Mouse (Mus musculus) erythroblast, embryonic 14.5 days (primary cell): ENCODE results near the gene Muc5b.

Source experiments
- GATA1 ChIP-seq: IDR thresholded peaks from 2 replicates; pipeline ENCODE4 v1.6.1; 2012; ENCODE audit warnings: low read length, inconsistent platforms, mixed read lengths
- TAL1 ChIP-seq: IDR thresholded peaks from 3 replicates; pipeline ENCODE4 v1.6.1; 2012; ENCODE audit warnings: low read length, inconsistent platforms, mixed read lengths

DNA sequence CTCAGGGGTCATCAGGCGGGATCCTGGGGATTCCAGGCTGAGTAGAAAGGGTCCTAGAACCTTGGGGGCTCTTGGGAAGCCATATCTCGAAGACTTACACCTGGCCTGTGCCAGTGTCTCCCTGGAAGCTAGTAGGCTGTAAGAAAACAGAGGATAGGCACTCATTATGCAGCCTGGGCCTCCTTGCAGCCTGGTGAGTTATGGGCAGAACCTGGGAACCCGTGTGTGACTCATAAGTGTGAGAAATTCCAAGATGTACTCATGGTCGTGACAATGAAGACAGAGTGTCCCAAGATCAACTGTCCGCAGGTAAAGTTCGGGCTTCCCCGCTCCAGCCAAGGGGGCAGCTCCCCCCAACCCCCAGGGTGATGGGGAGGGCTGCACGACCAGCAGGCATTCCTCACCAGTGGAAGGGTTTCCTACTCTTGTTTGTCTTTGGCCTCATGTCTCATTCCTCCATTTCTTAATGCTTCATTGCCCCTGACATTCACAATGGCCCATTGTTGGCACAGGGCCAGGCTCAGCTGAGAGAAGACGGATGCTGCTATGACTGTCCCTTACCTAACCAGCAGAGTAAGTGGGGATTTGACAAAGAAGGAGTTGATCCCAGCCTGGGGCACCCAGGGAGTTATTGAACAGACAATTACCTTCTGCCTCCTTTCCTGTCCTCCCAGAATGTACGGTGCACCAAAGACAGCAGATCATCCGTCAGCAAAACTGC lies 21.4 kb upstream of the Muc5b start:
- TF ChIP-seq GATA1 = no peak
- TF ChIP-seq TAL1 = no peak
